Mouse (Mus musculus): ENCODE measurements around the gene Eftud2. TPM values are rescaled to one million over a fixed set of nuclear protein-coding genes. Genes with fewer than 3 reads are reported as not detected.

Eftud2 gene
- total and polyA plus RNA-seq, 3 experiments, result 135 to 403 (median 216) TPM

- Histone ChIP-seq H3K9me3 (replicated peaks; ENCODE audit: low read length) (no peaks in the 10 kb centered on the region), H3K36me3 (replicated peaks in 1 of 2; ENCODE audit: control insufficient read depth in 1 of 2, insufficient read depth in 1 of 2, low read length in 1 of 2) (peaks cover 86 to 98% of the 10 kb centered on the region in 2 experiments), H3K79me2 (replicated peaks; ENCODE audit: control insufficient read depth, extremely low read depth, insufficient read depth, poor library complexity, severe bottlenecking) (no peaks in the 10 kb centered on the region), H3K9ac (ENCODE audit: insufficient read depth, low read depth) (no peak overlapping the region), H3K4me1 (ENCODE audit: control insufficient read depth in 1 of 2, insufficient read depth in 2 of 2) (no peaks in the 10 kb centered on the region), H3K4me2 (ENCODE audit: insufficient read depth, low read depth, poor library complexity, severe bottlenecking) (no peak overlapping the region), H3K27ac (ENCODE audit: insufficient read depth, low read depth) (no peak overlapping the region), H3K27me3 (replicated peaks) (no peaks in the 10 kb centered on the region), H3K4me3 (replicated peaks in 1 of 3; ENCODE audit: low read depth in 2 of 3, low read length in 2 of 3, poor library complexity in 1 of 3) (no peak overlapping the region)
- TF ChIP-seq MYC (IDR thresholded peaks at IDR 0.05; ENCODE audit: low read depth, low read length) (no peak), CHD1 (IDR thresholded peaks at IDR 0.05; ENCODE audit: low read depth, low read length) (no peak), ZNF384 (IDR thresholded peaks at IDR 0.05; ENCODE audit: low read depth, low read length) (no peak), UBTF (IDR thresholded peaks at IDR 0.05; ENCODE audit: low read depth, low read length) (no peak), SMC3 (IDR thresholded peaks at IDR 0.05; ENCODE audit: low read depth, low read length) (peak; percentile 80), KAT2A (IDR thresholded peaks at IDR 0.05; ENCODE audit: insufficient replicate concordance, low read length) (no peak), RAD21 (IDR thresholded peaks at IDR 0.05; ENCODE audit: low read depth, low read length) (peak; percentile 26), CTCF (conservative IDR thresholded peaks at IDR 0.05 in 1 of 2, IDR thresholded peaks at IDR 0.05 in 1 of 2; ENCODE audit: low read depth in 2 of 2, low read length in 2 of 2) (peak; percentile 61 to 73; a peak in 3 of 4 replicates)
- DNase-seq (ENCODE audit: extremely low read depth), result peak; percentile 48
- in situ Hi-C loops (cut with MboI; ENCODE audit: low pct_ligation_motif_present, low pct_unique_long_range_greater_than_20kb, low sequenced_read_pairs) (no loop called here), dilution Hi-C loops (cut with MboI; ENCODE audit: extremely low pct_ligation_motif_present, extremely low pct_unique_long_range_greater_than_20kb, low sequenced_read_pairs) (no loop called here)
These were observed 28.9 kb downstream of the Eftud2 start for GRCm38 (mm10) chr11:102851883-102852282.

DNA sequence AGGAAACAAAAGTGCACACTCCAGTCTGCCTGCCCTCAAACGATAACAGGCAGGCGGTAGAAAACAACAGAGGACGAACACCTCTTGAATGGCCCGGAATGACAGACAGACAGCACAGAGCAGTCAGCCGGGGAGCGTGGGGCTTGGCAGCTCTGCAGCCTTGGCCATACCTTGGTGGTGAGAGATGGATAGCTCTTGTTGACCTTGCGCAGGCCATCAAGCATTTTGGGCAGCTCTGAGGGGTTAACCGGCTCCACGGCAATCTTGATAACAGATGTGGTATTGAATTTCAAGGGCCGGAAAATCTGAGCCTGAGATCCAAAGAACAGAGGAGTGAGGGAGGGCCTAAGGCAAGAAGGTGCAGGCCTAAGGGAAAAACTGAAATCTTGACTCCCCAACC lies 34.9 kb downstream of the Eftud2 start:
- Histone ChIP-seq H3K4me2 (ENCODE audit: insufficient read depth, low read depth, poor library complexity, severe bottlenecking) (no peak overlapping the region), H3K36me3 (replicated peaks in 1 of 2; ENCODE audit: control insufficient read depth in 1 of 2, insufficient read depth in 1 of 2, low read length in 1 of 2) (peaks cover 95 to 100% of the 10 kb centered on the region in 2 experiments), H3K9me3 (replicated peaks; ENCODE audit: low read length) (no peaks in the 10 kb centered on the region), H3K27me3 (replicated peaks) (no peaks in the 10 kb centered on the region), H3K4me3 (replicated peaks in 1 of 3; ENCODE audit: low read depth in 2 of 3, low read length in 2 of 3, poor library complexity in 1 of 3) (no peak overlapping the region), H3K27ac (ENCODE audit: insufficient read depth, low read depth) (no peak overlapping the region), H3K4me1 (ENCODE audit: control insufficient read depth in 1 of 2, insufficient read depth in 2 of 2) (no peaks in the 10 kb centered on the region), H3K79me2 (replicated peaks; ENCODE audit: control insufficient read depth, extremely low read depth, insufficient read depth, poor library complexity, severe bottlenecking) (no peaks in the 10 kb centered on the region), H3K9ac (ENCODE audit: insufficient read depth, low read depth) (no peak overlapping the region)
- in situ Hi-C loops (cut with MboI; ENCODE audit: low pct_ligation_motif_present, low pct_unique_long_range_greater_than_20kb, low sequenced_read_pairs), result no loop called here
- no peak for DNase-seq (ENCODE audit: extremely low read depth)
- no peak for TF ChIP-seq POLR2AphosphoS2 (IDR thresholded peaks at IDR 0.05; ENCODE audit: low read depth, low read length)
- TF ChIP-seq E2F4 (IDR thresholded peaks at IDR 0.05; ENCODE audit: insufficient replicate concordance, low read depth, low read length), result no peak
- no peak for TF ChIP-seq RCOR1 (conservative IDR thresholded peaks at IDR 0.05; ENCODE audit: low read depth, low read length)
- TF ChIP-seq CHD1 (IDR thresholded peaks at IDR 0.05; ENCODE audit: low read depth, low read length), result no peak
- TF ChIP-seq USF2 (conservative IDR thresholded peaks at IDR 0.05; ENCODE audit: low read depth, low read length), result no peak
- TF ChIP-seq CTCF (conservative IDR thresholded peaks at IDR 0.05 in 1 of 2, IDR thresholded peaks at IDR 0.05 in 1 of 2; ENCODE audit: low read depth in 2 of 2, low read length in 2 of 2), result no peak
- no peak for TF ChIP-seq MXI1 (IDR thresholded peaks at IDR 0.05; ENCODE audit: low read depth, low read length)
- TF ChIP-seq EP300 (IDR thresholded peaks at IDR 0.05; ENCODE audit: low read length), result no peak
- TF ChIP-seq IRF4 (IDR thresholded peaks at IDR 0.05; ENCODE audit: low read depth, low read length), result no peak
- no peak for TF ChIP-seq USF1 (IDR thresholded peaks at IDR 0.05; ENCODE audit: low read depth, low read length)
- TF ChIP-seq ZNF384 (IDR thresholded peaks at IDR 0.05; ENCODE audit: low read depth, low read length), result no peak
- dilution Hi-C loops (cut with MboI; ENCODE audit: extremely low pct_ligation_motif_present, extremely low pct_unique_long_range_greater_than_20kb, low sequenced_read_pairs), result no loop called here
